Mouse (Mus musculus): ENCODE measurements around the gene Hdgfl3. TPM values are rescaled to one million over a fixed set of nuclear protein-coding genes. Genes with fewer than 3 reads are reported as not detected.
A peak's percentile ranks its signal among the peaks of the same experiment; 100 is the strongest.
"Not testable (repeated sequence)": the region's sequence is repeated elsewhere in the genome, so short reads cannot be mapped to it uniquely, and the experiment has no call there.

The Hdgfl3 gene
- polyA plus RNA-seq, 1 experiment from 2014 or later, result 15.0 TPM

GRCm38 (mm10) chr7:81842141-81842540 is 92.1 kb downstream of the Hdgfl3 start:
- 89% methylated on average over 7 of the region's 7 CpGs for WGBS

GRCm38 (mm10) chr7:81841439-81841838 is 92.8 kb downstream of the Hdgfl3 start:
- Histone ChIP-seq H3K4me3 (replicated peaks) (no peak overlapping the region), H3K27ac (replicated peaks) (no peak overlapping the region), H3K36me3 (no peaks in the 10 kb centered on the region), H3K4me1 (0 out of 2 replicates have a peak, but pooled peaks cover 5% of the 10 kb centered on the region), H3K9me3 (replicated peaks) (no peaks in the 10 kb centered on the region), H3K9ac (no peak overlapping the region), H3K4me2 (replicated peaks) (no peak overlapping the region), H3K27me3 (no peaks in the 10 kb centered on the region)
- WGBS, result 86% methylated on average over 6 of the region's 6 CpGs
- no peak for ATAC-seq (ENCODE audit: insufficient number of reproducible peaks, low FRiP score, low TSS enrichment, low read depth)

More at GRCm38 (mm10) chr7:81842141-81842540, 92.1 kb downstream of the Hdgfl3 start:
- 0 out of 2 replicates have a peak, but pooled peaks cover 5% of the 10 kb centered on the region for H3K4me1 ChIP-seq
- H3K9ac ChIP-seq, result no peak overlapping the region
- no peak overlapping the region for H3K27ac ChIP-seq (replicated peaks)
- H3K4me3 ChIP-seq (replicated peaks), result no peak overlapping the region
- ATAC-seq (ENCODE audit: insufficient number of reproducible peaks, low FRiP score, low TSS enrichment, low read depth), result no peak
- H3K36me3 ChIP-seq, result no peaks in the 10 kb centered on the region
- H3K27me3 ChIP-seq, result no peaks in the 10 kb centered on the region
- no peaks in the 10 kb centered on the region for H3K9me3 ChIP-seq (replicated peaks)
- H3K4me2 ChIP-seq (replicated peaks), result no peak overlapping the region

DNA sequence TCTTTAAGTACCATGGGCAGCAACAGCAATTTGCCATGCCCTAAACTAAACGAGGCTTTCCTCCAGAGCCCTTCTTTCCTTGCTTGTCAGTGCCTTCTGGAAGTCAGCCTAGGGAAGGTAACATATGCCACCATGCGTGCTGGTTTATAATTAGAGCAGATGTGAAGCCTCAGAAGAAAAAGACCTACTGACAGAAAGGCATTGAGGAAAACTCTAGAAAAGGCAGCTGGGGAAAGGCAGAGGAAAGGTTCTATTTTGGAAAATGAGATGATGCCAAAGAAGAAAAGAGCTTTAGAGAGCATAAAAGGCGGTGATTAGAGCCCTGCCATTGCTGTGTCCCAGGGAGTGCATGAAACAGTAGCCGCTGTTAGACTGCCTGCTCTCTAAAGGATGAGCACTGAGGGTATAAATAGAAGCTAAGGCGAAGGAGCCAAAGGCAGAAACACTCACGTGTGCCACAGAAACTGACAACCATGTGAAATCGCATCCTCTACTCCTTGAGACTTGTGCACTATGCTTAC is 93.6 kb downstream of the Hdgfl3 start:
- H3K27ac ChIP-seq (replicated peaks), result 0 out of 2 replicates have a peak overlapping the region, but pooled peaks have one; percentile 19
- H3K4me1 ChIP-seq, result 0 out of 2 replicates have a peak, but pooled peaks cover 5% of the 10 kb centered on the region
- H3K36me3 ChIP-seq, result no peaks in the 10 kb centered on the region
- H3K9me3 ChIP-seq (replicated peaks), result no peaks in the 10 kb centered on the region
- no peak overlapping the region for H3K4me3 ChIP-seq (replicated peaks)
- ATAC-seq (ENCODE audit: insufficient number of reproducible peaks, low FRiP score, low TSS enrichment, low read depth), result no peak
- H3K9ac ChIP-seq, result no peak overlapping the region
- H3K4me2 ChIP-seq (replicated peaks), result no peak overlapping the region
- H3K27me3 ChIP-seq, result no peaks in the 10 kb centered on the region
- 48% methylated on average over 7 of the region's 7 CpGs for WGBS

GRCm38 (mm10) chr7:81839746-81840145 is 94.5 kb downstream of the Hdgfl3 start:
- no peak for ATAC-seq (ENCODE audit: insufficient number of reproducible peaks, low FRiP score, low TSS enrichment, low read depth)
- 0 out of 2 replicates have a peak, but pooled peaks cover 5% of the 10 kb centered on the region for H3K4me1 ChIP-seq
- H3K9me3 ChIP-seq (replicated peaks), result no peaks in the 10 kb centered on the region
- H3K27ac ChIP-seq (replicated peaks), result no peak overlapping the region
- no peak overlapping the region for H3K4me3 ChIP-seq (replicated peaks)
- no peaks in the 10 kb centered on the region for H3K36me3 ChIP-seq
- no peak overlapping the region for H3K9ac ChIP-seq
- H3K4me2 ChIP-seq (replicated peaks), result no peak overlapping the region
- H3K27me3 ChIP-seq, result no peaks in the 10 kb centered on the region
- WGBS, result 62% methylated on average over 6 of the region's 6 CpGs

GRCm38 (mm10) chr7:81837771-81838170 is 96.5 kb downstream of the Hdgfl3 start:
- not testable (repeated sequence) for H3K9me3 ChIP-seq (replicated peaks); H3K27me3 ChIP-seq; H3K27ac ChIP-seq (replicated peaks); H3K4me1 ChIP-seq; H3K9ac ChIP-seq; ATAC-seq (ENCODE audit: insufficient number of reproducible peaks, low FRiP score, low TSS enrichment, low read depth); H3K4me3 ChIP-seq (replicated peaks); H3K36me3 ChIP-seq; H3K4me2 ChIP-seq (replicated peaks)
- WGBS, result 75% methylated on average over 5 of the region's 5 CpGs

- WGBS, result 60% methylated on average over 5 of the region's 5 CpGs
- Histone ChIP-seq H3K4me3 (replicated peaks) (no peak overlapping the region), H3K36me3 (no peaks in the 10 kb centered on the region), H3K9me3 (replicated peaks) (no peaks in the 10 kb centered on the region), H3K4me1 (no peaks in the 10 kb centered on the region), H3K27ac (replicated peaks) (no peak overlapping the region), H3K27me3 (no peaks in the 10 kb centered on the region), H3K9ac (no peak overlapping the region), H3K4me2 (replicated peaks) (no peak overlapping the region)
- ATAC-seq (ENCODE audit: insufficient number of reproducible peaks, low FRiP score, low TSS enrichment, low read depth), result no peak
These were observed 98.8 kb downstream of the Hdgfl3 start for GRCm38 (mm10) chr7:81835430-81835829.

DNA sequence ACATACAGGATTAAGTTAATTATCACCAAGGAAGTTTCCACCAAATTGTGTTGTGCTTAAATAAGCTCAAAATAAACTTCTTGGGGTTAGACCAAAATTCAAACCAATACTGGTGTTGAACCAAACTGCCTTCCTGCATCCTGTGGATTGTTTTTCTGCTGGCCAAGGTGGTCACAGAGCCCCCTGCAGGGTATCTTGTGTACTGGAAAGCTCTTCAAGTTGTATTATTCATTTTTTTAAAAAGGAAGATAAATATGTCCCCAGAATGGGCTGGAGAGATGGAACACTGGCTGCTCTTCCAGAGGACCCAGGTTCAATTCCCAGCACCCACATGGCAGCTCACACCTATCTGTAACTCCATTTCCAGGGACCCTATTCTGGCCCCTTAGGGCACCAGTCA is 99.4 kb downstream of the Hdgfl3 start:
- H3K4me3 ChIP-seq (replicated peaks), result no peak overlapping the region
- H3K4me2 ChIP-seq (replicated peaks), result no peak overlapping the region
- no peak overlapping the region for H3K9ac ChIP-seq
- H3K27ac ChIP-seq (replicated peaks), result no peak overlapping the region
- H3K36me3 ChIP-seq, result no peaks in the 10 kb centered on the region
- no peaks in the 10 kb centered on the region for H3K27me3 ChIP-seq
- H3K4me1 ChIP-seq, result peaks cover 2% of the 10 kb centered on the region; the same call in 1 of the 2 replicates
- H3K9me3 ChIP-seq (replicated peaks), result no peaks in the 10 kb centered on the region
- no peak for ATAC-seq (ENCODE audit: insufficient number of reproducible peaks, low FRiP score, low TSS enrichment, low read depth)

Other genes with a start within 250 kb of the Hdgfl3 start
- gene Homer2, start 226.9 kb downstream of the Hdgfl3 start, polyA plus RNA-seq (2015; fragmentation: Nextera tagmentation; extraction: Ambion mirVana), result 29.7 and 30.8 TPM in 2 replicates
- 104 and 108 TPM in 2 replicates for gene Ramac, start 171.5 kb downstream of the Hdgfl3 start, polyA plus RNA-seq (2015; fragmentation: Nextera tagmentation; extraction: Ambion mirVana)
- 57.7 and 59.7 TPM in 2 replicates for gene 3110040N11Rik, start 145.0 kb downstream of the Hdgfl3 start, polyA plus RNA-seq (2015; fragmentation: Nextera tagmentation; extraction: Ambion mirVana)
- 60.7 and 64.9 TPM in 2 replicates for gene Btbd1, start 105.0 kb downstream of the Hdgfl3 start, polyA plus RNA-seq (2015; fragmentation: Nextera tagmentation; extraction: Ambion mirVana)
- not detected in 2 replicates for gene Gm10160, start 78.7 kb downstream of the Hdgfl3 start, polyA plus RNA-seq (2015; fragmentation: Nextera tagmentation; extraction: Ambion mirVana)
- 22.1 and 25.1 TPM in 2 replicates for gene Tm6sf1, start 75.5 kb downstream of the Hdgfl3 start, polyA plus RNA-seq (2015; fragmentation: Nextera tagmentation; extraction: Ambion mirVana)
- gene Bnc1, start 57.8 kb upstream of the Hdgfl3 start, polyA plus RNA-seq (2015; fragmentation: Nextera tagmentation; extraction: Ambion mirVana), result 1.6 and 1.8 TPM in 2 replicates
- 11.4 and 12.3 TPM in 2 replicates for gene Sh3gl3, start 239.4 kb upstream of the Hdgfl3 start, polyA plus RNA-seq (2015; fragmentation: Nextera tagmentation; extraction: Ambion mirVana)

All from embryonic facial prominence, embryonic 15.5 days (tissue).